Mouse (Mus musculus) adipocyte (in vitro differentiated cells): ENCODE measurements at regions not wholly inside any gene's neighbourhood (a gene's known extent, or its start where the extent isn't known, plus 50 kb on each side); places are given as distances from the start of the nearest gene placed in this dataset.

Experiments
- DNase-seq: peaks from one replicate; pipeline ENCODE4 v3.0.0-alpha.2; 2016; ENCODE audit warnings: low spot score

DNA sequence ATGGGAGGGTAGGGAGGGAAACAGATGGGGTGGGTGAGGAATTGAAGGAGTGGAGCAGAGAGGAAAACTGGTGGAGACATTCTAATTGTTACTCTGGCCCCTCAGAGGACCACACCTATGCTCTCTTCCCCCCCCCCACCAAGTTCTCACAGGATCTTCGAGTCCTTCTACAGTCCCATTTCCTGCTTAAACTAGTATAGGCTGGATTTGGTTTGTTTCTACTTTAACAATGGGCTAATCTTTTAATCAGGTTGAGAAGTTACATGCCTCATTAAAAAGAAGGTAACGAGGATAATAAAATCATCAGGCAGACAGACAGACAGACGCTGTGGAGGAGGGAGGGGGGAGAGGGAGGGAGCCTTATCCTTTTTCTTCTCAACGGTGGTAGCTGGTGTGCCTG, 167.7 kb upstream of the Prok2 start:
- no peak for DNase-seq

DNA sequence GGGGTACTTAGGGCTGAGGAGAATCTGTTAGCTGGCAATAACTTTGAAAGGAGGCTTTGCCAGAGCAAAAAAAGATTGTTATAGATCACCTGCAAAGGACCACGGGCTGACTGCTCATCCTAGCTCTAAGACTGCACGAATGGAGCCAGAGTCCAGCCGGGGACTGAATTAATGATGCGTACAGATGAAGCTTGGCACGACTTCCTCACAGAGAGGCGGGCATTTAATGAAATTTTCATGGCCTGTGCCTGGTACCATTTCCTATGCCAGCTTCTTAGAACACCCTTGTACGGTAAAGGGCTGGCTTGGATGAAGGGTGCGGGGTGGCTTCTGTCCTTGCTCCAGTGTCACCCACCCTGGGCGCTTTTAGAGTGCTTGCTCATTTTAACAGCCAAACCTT, 166.0 kb upstream of the Prok2 start:
- no peak for DNase-seq

DNA sequence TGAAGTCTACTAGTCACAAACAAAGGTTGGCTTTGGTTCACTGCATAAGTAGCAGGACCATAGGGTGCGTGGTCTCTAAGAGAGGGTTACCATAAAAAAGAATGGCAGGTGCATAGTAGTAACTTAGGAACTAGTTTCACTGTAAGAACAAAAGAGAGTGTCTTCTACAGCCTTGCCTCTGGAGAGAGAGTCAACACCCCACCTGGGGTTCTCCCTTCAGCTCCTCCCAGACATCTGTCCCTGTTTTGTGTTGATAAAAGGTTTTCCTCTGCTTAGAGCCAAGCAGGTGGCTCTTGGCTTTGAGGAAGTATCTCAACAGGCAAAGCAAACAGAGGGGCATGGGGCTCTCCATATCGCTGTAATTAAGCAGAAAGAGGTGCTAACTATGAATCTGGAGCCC, 165.6 kb upstream of the Prok2 start:
- no peak for DNase-seq

- peak; percentile 39 for DNase-seq
These were observed 164.6 kb upstream of the Prok2 start for GRCm38 (mm10) chr6:99890805-99891204.

GRCm38 (mm10) chr6:99889055-99889454, 162.9 kb upstream of the Prok2 start:
- DNase-seq, result no peak

- no peak for DNase-seq
These were observed 161.7 kb upstream of the Prok2 start for GRCm38 (mm10) chr6:99887904-99888303.

DNA sequence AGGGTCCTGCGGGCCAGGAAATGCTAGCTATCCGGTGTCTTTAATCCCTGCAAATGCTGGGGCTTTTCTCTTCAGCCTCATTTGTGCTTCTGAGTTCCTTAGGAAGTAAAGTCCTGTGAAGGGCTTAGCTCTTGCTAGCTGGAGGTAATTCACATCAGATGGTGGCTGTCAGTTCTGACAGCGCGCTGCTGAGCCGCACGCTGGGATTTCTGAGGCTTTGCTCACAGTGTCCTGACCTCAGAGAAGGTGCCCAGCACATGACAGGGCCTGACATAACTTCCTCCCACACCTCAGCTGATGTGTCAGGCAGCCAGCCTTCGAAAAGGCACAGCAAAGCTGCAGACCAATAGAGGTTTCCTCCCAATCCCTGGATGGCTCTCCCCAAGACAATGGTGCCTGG, 158.6 kb upstream of the Prok2 start:
- no peak for DNase-seq

DNA sequence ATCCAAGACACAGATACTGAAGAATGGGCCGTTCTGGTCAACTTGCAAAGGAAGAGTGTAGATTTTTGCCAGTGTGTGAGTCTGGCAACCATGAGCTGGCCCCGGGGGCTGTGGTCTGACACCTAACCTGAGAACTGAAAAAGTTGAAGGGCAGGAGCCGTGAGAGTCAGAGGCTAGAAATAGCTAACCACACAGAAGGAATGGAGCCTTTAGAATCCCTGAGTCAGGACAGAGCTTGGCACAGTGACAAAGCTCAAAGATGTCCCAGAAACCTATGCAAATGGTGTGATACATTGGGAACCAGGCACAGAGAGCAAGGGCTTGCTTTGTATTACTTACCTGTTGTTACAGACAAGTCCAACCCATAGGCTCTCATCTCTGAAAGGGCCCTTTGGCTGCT, 157.9 kb upstream of the Prok2 start:
- no peak for DNase-seq

DNA sequence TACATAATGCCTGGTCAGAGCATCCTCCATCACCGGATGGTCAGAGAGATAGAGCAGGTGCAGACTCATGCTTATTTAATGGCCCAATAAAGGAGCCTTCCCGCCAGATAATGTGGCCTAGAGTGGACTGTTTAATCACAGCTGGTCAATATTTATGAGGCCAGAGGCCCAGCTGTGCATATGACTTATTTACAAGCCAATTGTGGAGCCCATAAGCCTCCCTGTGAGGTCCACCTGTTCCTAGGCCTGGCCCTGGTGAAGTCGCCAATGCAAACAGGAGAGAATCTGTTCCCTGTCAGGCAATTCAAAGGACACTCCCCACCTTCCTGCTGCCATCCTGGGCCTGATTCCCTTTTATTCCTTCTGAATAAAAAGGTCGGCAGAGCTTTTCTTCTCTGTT, 155.4 kb upstream of the Prok2 start:
- no peak for DNase-seq

DNA sequence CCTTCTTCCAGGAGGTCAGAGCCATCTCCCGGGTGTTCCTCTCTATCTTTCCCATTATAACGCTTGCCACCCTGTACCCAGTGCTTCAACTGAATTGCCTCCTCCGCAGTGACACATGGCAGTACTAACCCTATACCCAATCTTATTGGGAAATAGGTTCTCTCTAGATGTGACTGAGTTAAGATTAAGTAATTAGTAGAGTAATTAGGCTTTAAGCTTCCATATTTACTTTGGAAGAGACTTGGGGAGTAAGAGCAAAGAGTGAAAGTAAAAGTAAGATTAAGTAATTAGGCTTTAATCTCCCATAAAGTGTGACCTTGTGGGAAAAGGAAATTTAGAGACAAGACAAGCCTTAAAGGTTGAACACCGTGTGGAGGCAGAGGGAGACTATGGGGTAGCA, 148.7 kb upstream of the Prok2 start:
- no peak for DNase-seq

DNA sequence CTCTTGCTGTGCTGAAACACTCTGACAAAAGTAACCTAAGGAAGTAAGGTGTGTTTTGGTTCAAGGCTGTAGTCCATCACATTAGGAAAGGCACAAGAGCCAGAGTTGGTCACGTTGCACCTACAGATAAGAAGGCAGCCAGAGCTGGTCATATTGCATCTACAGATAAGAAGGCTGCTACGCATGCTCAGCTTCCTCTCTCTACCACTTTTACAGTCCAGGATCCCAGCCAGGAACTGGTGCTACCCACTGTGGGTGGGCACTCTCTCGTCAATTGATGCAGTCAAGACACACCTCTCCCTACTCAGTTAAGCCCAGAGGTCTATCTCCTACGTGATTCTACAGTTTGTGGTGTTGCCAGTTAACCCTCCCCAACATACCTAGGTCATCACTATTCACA, 147.8 kb upstream of the Prok2 start:
- DNase-seq, result no peak

DNA sequence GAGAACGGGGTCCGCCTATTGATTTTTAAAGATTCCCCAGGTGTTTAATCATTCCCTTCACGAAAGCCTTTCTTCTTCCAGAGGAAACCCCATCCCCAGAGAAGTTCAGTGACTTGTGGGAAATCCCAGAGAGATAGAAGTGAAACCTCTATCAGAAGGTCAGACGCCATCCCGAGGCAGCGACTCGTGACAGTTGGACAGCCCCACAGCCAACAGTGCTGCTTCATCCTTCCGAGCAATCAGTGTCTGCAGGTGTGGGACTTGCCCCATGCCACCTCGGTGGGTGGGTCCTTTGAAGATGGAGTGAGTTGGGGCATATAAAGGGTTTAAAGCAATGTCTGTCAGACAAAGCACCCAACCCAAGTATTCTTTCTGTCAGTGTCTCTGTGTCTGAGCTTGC, 139.9 kb upstream of the Prok2 start:
- DNase-seq, result no peak

DNA sequence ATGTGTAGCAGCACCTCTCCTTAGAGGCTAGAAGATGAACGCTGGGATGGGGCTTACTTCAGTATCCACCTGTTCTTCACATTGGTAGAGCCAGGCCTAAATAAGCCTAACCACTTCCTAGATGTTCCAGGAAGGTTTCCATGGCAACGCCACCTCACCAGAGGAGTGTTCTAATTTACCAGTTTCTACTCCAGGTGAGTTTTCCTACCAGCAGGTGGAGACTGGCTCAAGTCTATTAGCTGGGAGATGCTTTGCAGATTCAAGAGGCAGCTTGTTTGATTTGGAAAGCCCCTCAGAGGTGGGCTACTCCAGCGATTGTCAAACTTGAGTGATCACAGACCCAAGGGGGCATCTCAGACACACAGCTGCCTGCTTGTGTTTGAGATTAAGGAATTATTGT, 138.8 kb upstream of the Prok2 start:
- DNase-seq, result no peak

DNA sequence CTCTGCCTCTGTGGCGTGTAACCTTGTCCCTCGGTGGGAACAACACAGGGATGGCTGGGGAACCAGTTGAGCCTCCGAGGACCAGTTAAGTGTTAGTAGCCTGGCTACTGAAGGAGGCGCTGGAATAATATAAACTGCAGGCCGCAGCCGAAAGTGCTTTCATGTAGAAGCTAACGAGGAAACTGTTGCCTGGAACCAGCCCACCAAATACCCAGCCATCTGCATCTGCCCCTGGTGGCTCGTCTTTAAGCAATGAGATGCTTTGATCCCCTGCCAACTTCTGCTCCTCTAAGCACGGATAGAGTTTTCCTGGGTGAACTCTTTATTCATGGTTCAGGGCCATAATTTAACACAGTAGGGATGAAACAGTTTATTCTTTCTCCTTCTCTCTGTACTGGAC, 137.2 kb upstream of the Prok2 start:
- no peak for DNase-seq

DNA sequence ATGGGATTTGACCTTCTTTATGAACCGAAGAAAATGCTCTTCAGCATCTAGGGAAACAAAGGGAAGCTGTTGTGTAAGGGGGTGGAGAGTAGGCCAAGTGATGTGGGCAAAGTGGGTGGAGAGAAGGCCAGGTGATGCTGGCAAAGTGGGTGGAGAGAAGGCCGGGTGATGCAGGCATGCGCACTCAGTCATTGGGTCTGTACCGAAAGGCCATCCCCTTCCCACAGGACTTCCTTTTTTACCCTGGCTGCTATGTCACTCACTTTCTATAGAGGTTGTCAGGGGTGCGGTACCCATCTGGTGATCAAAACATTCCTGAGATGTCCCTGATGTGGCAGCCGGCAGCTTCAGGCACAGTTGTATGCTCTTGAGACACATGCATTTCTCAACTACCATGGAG, 131.2 kb upstream of the Prok2 start:
- no peak for DNase-seq

GRCm38 (mm10) chr6:99853716-99854115, 127.5 kb upstream of the Prok2 start:
- DNase-seq, result peak; percentile 62

- no peak for DNase-seq
These were observed 124.5 kb upstream of the Prok2 start for GRCm38 (mm10) chr6:99850706-99851105.

DNA sequence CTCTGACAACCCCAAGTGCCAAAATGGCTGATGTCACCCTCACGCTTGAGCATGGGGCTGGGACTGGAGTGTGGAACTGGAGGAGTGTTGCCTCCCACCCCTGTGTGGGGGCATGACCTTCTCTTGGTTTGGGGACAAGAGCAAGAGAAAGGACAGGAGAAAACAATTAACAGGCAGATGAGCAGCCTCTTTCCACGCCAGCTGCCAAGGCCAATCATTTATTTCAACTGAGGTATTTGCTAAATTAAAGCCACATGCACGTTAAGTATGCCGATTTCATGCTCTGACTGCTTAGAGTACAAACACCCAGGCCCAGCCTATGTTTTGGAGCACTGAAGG, 119.3 kb upstream of the Prok2 start:
- DNase-seq, result no peak

DNA sequence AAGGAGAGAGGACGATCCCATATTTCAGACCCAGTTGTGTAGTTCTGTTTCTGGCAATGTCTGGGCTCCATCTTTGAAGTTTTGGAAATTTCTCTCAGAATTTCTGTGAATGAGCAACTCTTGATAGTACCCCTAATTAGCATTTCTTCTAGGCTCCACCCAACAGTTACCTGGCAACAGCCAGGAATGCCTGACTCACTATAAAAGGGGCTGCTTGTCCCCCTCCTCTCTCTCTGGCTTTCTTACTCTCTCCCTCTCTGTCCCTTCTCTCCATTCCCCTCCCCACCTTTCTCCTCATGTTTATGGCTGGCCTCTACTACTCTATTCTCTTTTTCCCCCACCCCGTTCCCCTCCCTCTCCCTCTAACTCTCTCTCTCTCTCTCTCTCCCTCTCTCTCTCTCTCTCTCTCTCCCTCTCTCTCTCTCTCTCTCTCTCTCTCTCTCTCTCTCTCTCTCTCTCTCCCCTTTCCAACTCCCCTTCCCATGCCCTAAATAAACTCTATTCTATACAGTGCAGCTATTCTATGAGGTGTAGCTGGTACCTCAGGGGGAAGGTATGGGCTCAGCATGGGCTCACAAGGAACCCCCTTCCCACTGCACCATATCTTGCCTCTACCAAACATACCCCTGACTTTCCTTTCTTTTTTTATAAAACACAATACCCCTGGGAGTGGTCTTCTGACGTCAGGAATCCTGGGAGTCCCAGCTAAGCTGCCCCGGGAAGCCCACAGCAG, 118.7 kb upstream of the Prok2 start:
- no peak for DNase-seq

- DNase-seq, result no peak
These were observed 117.3 kb upstream of the Prok2 start for GRCm38 (mm10) chr6:99843507-99843906.

DNA sequence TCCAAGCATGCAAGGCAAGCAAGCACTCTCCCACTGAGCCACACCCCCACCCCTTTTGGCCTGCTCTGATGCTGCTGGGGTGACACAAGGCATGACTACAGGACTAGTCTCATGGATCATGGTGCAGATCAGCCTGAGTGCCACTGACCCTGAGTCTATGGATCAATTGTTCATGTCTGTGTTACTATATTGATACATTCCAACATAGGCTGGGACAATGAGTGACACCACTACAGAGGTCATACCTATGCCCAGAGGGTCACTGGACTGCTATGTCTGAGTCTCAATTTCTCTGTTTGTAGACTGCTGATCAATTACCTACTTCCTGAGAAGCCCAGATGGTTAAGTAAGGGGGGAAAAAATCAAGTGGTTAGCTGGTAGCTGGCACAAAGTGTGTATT, 116.5 kb upstream of the Prok2 start:
- peak; percentile 23 for DNase-seq

DNA sequence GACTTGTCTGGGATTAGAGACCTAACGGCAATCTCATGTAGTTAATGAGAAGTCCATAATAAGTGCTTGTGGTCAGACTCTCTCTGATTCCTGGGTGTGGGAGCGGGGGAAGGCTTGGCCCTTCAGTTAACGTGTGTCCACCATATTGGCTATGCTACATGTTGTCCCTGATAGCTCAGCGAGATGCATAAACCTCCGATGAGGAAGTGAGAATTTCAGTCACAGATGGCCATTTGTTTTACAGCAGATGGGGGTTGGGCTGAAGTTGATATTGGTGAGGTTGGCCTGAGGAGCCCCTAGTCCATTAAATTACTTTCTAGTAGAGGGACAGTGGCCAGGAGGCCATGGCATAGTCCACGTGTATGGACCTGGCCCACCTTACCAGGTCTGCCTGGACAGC, 114.6 kb upstream of the Prok2 start:
- DNase-seq, result no peak

GRCm38 (mm10) chr6:99833323-99833722, 107.1 kb upstream of the Prok2 start:
- peak; percentile 99 for DNase-seq

DNA sequence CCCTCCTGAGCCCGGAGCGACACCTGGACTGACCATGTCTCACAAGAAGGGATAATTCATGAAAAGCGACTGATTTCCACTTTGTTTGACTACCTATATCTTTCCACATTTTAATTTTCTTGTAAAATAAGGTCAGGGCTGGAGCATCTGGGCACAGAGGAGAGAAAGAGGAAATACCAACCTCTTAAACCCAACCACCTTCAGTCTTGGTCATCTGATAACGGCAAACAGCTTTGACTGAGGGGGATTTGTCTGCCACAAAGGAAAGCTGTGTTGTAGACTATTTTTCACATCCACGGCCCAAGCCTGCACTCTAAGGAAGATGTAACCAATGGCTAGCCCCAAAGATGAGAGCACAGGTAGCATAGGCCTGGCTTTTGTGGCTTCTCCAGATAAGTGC, 101.4 kb upstream of the Prok2 start:
- DNase-seq, result no peak

DNA sequence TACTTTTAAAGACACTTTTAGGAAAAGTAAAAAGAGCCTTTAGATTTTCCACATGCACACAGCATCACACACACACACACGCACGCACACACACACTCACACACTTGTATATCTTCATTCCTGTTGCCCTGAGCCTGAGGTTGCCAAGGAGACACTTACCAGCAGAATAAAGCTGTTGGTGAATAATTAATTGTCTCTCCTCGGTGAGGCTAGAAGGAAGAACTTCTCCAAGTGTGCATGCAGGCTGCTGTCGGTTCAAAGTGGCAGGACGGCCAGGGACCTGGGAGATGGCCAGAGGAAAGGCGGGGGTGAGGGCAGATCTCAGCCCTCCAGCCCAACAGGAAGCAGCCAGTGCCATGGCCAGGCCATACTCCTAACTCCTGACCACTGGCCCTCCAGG, 98.6 kb upstream of the Prok2 start:
- no peak for DNase-seq
